21 mouse cellular contexts compared by ENCODE assay signal in the genomic region with DNA sequence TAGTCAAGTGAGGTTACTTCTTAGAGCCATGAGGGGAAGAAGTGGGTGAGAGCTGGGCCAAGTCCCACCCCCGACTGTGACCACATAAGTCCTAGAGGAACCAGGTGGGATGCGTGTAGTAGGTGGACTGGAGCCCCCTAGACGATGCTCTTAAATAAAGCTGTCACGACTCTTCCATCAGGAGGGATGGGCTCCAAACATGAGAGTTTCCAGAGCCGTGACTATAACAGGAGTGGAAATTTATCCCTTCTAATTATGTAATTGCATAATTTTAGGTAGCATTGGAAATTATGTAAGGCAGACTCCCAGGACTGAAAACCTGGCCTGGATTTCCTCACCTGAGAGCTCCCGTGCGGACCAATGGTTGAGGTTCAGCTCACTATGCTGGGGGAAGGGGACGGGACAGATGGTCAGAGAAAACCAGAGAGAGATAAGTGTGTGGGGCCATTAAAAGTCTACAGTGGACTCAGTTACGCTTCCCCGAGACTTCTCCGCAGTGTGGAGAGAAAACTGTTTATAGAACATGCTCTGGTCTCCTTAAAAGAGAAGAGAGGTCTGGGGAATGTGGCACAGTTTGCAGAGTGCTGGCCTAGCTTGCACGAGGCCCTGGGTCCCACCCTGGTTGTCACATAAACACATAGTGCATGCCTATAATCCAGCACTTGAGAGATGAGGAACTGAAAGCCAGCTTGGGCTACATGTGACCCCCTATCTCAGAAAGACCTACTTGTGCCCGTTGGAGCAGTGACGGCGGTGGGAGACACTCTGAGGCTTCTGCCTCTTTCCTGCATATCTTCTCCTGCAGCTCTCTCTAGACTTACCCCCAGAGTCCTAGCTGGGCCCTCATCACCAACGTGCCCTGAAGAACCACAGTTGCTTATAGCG.
DNase-seq lines count a peak whose midpoint lies in the region; ATAC-seq and TF ChIP-seq lines count a peak whose summit lies in the region.
"Had no signal": no experiment of that assay in that cellular context is flagged by ENCODE, and none has a peak within 500 bp of the region (broad histone marks: within the 10 kb centered on the region; RNA-seq: fewer than 3 reads in every experiment).

No protein-coding gene starts in this region.

- dilution Hi-C loops in CH12.LX (cut with MboI; ENCODE audit: extremely low pct_ligation_motif_present, extremely low pct_unique_long_range_greater_than_20kb, low sequenced_read_pairs): no loop called here

- TF ChIP-seq RAD21 in CH12.LX (IDR thresholded peaks at IDR 0.05; ENCODE audit: low read depth, low read length): no peak

- no peaks in the 10 kb centered on the region for H3K9me3 ChIP-seq in intestine, embryonic 15.5 days
- H3K9me3 ChIP-seq in intestine, postnatal 0 days (ENCODE audit: control insufficient read depth): no peaks in the 10 kb centered on the region
- no peaks in the 10 kb centered on the region for H3K9me3 ChIP-seq in CH12.LX (replicated peaks; ENCODE audit: low read length)
- H3K9me3 ChIP-seq: forebrain, embryonic 10.5 days; limb, embryonic 15.5 days; liver, embryonic 15.5 days; stomach, embryonic 15.5 days had no signal

- no peak overlapping the region for H3K9ac ChIP-seq in intestine, embryonic 15.5 days
- no peak overlapping the region for H3K9ac ChIP-seq in intestine, postnatal 0 days (ENCODE audit: low read depth, low read length)
- H3K9ac ChIP-seq in CH12.LX (ENCODE audit: insufficient read depth, low read depth): no peak overlapping the region
- H3K9ac ChIP-seq: limb, embryonic 15.5 days; liver, embryonic 15.5 days; stomach, embryonic 15.5 days had no signal

- no peak for TF ChIP-seq POLR2A in CH12.LX (IDR thresholded peaks at IDR 0.05; ENCODE audit: low read depth, low read length)

- H3K4me2 ChIP-seq in intestine, embryonic 15.5 days (replicated peaks): no peak overlapping the region
- no peak overlapping the region for H3K4me2 ChIP-seq in intestine, postnatal 0 days (replicated peaks; ENCODE audit: low read depth)
- no peak overlapping the region for H3K4me2 ChIP-seq in CH12.LX (ENCODE audit: insufficient read depth, low read depth, poor library complexity, severe bottlenecking)
- H3K4me2 ChIP-seq: heart, embryonic 11.5 days; limb, embryonic 15.5 days; liver, embryonic 15.5 days; stomach, embryonic 15.5 days had no signal

- WGBS in intestine, embryonic 15.5 days: 60% methylated on average over 17 of the region's 17 CpGs
- 67% methylated on average over 17 of the region's 17 CpGs for WGBS in intestine, postnatal 0 days

- peaks cover 12% of the 10 kb centered on the region for H3K4me1 ChIP-seq in intestine, embryonic 15.5 days (replicated peaks)
- no peaks in the 10 kb centered on the region for H3K4me1 ChIP-seq in intestine, postnatal 0 days (replicated peaks; ENCODE audit: control insufficient read depth, insufficient read depth, low read length)
- peaks cover 6 to 9% of the 10 kb centered on the region in 2 experiments for H3K4me1 ChIP-seq in CH12.LX (ENCODE audit: control insufficient read depth in 1 of 2, insufficient read depth in 2 of 2)
- H3K4me1 ChIP-seq: liver, embryonic 15.5 days had no signal

- intact Hi-C loops in gastrocnemius, adult 2 months (cut with DNase I): no loop called here

- peak; percentile 29; the same call in 1 of the 2 replicates for TF ChIP-seq EP300 in CH12.LX (IDR thresholded peaks at IDR 0.05; ENCODE audit: low read length)

- no peak for TF ChIP-seq CTCF in intestine, postnatal 0 days (IDR thresholded peaks at IDR 0.05; ENCODE audit: low read depth)
- TF ChIP-seq CTCF in CH12.LX (conservative IDR thresholded peaks at IDR 0.05 in 1 of 2, IDR thresholded peaks at IDR 0.05 in 1 of 2; ENCODE audit: low read depth in 2 of 2, low read length in 2 of 2): no peak
- TF ChIP-seq CTCF in gastrocnemius, adult 2 months (IDR thresholded peaks at IDR 0.05): no peak

- H3K4me3 ChIP-seq in intestine, embryonic 15.5 days (replicated peaks): no peak overlapping the region
- no peak overlapping the region for H3K4me3 ChIP-seq in intestine, postnatal 0 days (ENCODE audit: low read depth, low read length)
- H3K4me3 ChIP-seq in CH12.LX (replicated peaks in 1 of 3; ENCODE audit: low read depth in 2 of 3, low read length in 2 of 3, poor library complexity in 1 of 3): no peak overlapping the region
- no peak overlapping the region for H3K4me3 ChIP-seq in gastrocnemius, adult 2 months
- H3K4me3 ChIP-seq: forebrain, embryonic 10.5 days; limb, embryonic 15.5 days; liver, embryonic 15.5 days; myocyte; stomach, embryonic 15.5 days had no signal

- peaks cover 6% of the 10 kb centered on the region; the same call in 1 of the 2 replicates for H3K27me3 ChIP-seq in intestine, embryonic 15.5 days (replicated peaks)
- peaks cover 17% of the 10 kb centered on the region; the same call in 1 of the 2 replicates for H3K27me3 ChIP-seq in intestine, postnatal 0 days (replicated peaks; ENCODE audit: control insufficient read depth, insufficient read depth, low read length)
- peaks cover 70% of the 10 kb centered on the region for H3K27me3 ChIP-seq in CH12.LX (replicated peaks)

- ATAC-seq in intestine, embryonic 15.5 days: no peak
- ATAC-seq in intestine, postnatal 0 days: no peak
- ATAC-seq in megakaryocyte progenitor cell, adult 5-6 weeks (replicated peaks; ENCODE audit: poor library complexity): peak; percentile 34; the same call in 1 of the 2 replicates
- no peak for ATAC-seq in activated CD4-positive, CD25-positive, alpha-beta regulatory T cell, adult 4 months
- ATAC-seq: Patski had no signal

- in situ Hi-C loops in CH12.LX (cut with MboI; ENCODE audit: low pct_ligation_motif_present, low pct_unique_long_range_greater_than_20kb, low sequenced_read_pairs): no loop called here

- peak; percentile 81 for DNase-seq in A20 (ENCODE audit: low read depth, low spot score)
- DNase-seq in CH12.LX (ENCODE audit: extremely low read depth): peak; percentile 33
- no peak for DNase-seq in gastrocnemius, adult 2 months
- DNase-seq: adrenal gland, postnatal 10 days; cerebellum, postnatal 25 days; heart, postnatal 10 days; kidney, postnatal 4 days; layer of hippocampus, adult 9-11 months; midbrain, embryonic 14.5 days; spleen, adult 18-20 months had no signal

- no peaks in the 10 kb centered on the region for H3K36me3 ChIP-seq in intestine, embryonic 15.5 days
- no peaks in the 10 kb centered on the region for H3K36me3 ChIP-seq in intestine, postnatal 0 days (ENCODE audit: control insufficient read depth, insufficient read depth)
- H3K36me3 ChIP-seq in CH12.LX (replicated peaks in 1 of 2; ENCODE audit: control insufficient read depth in 1 of 2, insufficient read depth in 1 of 2, low read length in 1 of 2): no peaks in the 10 kb centered on the region
- H3K36me3 ChIP-seq: forebrain, embryonic 10.5 days; limb, embryonic 15.5 days; liver, embryonic 15.5 days; stomach, embryonic 15.5 days had no signal

- H3K27ac ChIP-seq in intestine, embryonic 15.5 days: 0 out of 2 replicates have a peak overlapping the region, but pooled peaks have one; percentile 17
- H3K27ac ChIP-seq in intestine, postnatal 0 days (ENCODE audit: low read depth, low read length): no peak overlapping the region
- H3K27ac ChIP-seq in CH12.LX (ENCODE audit: insufficient read depth, low read depth): no peak overlapping the region
- no peak overlapping the region for H3K27ac ChIP-seq in gastrocnemius, adult 2 months
- H3K27ac ChIP-seq: forebrain, embryonic 10.5 days; limb, embryonic 15.5 days; liver, embryonic 15.5 days; stomach, embryonic 15.5 days had no signal

- no peaks in the 10 kb centered on the region for H3K79me2 ChIP-seq in CH12.LX (replicated peaks; ENCODE audit: control insufficient read depth, extremely low read depth, insufficient read depth, poor library complexity, severe bottlenecking)

TF ChIP-seq in CH12.LX, 34 proteins besides CTCF, POLR2A, EP300 and RAD21:
- TF ChIP-seq BHLHE40 (IDR thresholded peaks at IDR 0.05; ENCODE audit: low read depth, low read length) (no peak), MYC (IDR thresholded peaks at IDR 0.05; ENCODE audit: low read depth, low read length) (0 out of 2 replicates have a peak, but pooled peaks have one; percentile 21), UBTF (IDR thresholded peaks at IDR 0.05; ENCODE audit: low read depth, low read length) (no peak), IRF4 (IDR thresholded peaks at IDR 0.05; ENCODE audit: low read depth, low read length) (peak; percentile 80), RCOR1 (conservative IDR thresholded peaks at IDR 0.05; ENCODE audit: low read depth, low read length) (no peak), ETS1 (conservative IDR thresholded peaks at IDR 0.05; ENCODE audit: low read depth, low read length) (no peak), MAZ (IDR thresholded peaks at IDR 0.05; ENCODE audit: low read depth, low read length) (no peak), TBP (conservative IDR thresholded peaks at IDR 0.05; ENCODE audit: low read depth, low read length) (no peak), ELF1 (IDR thresholded peaks at IDR 0.05; ENCODE audit: low read depth, low read length) (no peak), SIN3A (IDR thresholded peaks at IDR 0.05; ENCODE audit: low read length) (no peak), MAX (IDR thresholded peaks at IDR 0.05; ENCODE audit: low read length) (peak; percentile 58; the same call in 1 of the 2 replicates), ZNF384 (IDR thresholded peaks at IDR 0.05; ENCODE audit: low read depth, low read length) (no peak), KAT2A (IDR thresholded peaks at IDR 0.05; ENCODE audit: insufficient replicate concordance, low read length) (no peak), CHD1 (IDR thresholded peaks at IDR 0.05; ENCODE audit: low read depth, low read length) (no peak), USF1 (IDR thresholded peaks at IDR 0.05; ENCODE audit: low read depth, low read length) (no peak)
